Mouse (Mus musculus) liver, adult (tissue): ENCODE results near the gene Eda.
"Not testable (repeated sequence)": the region's sequence is repeated elsewhere in the genome, so short reads cannot be mapped to it uniquely, and the experiment has no call there.

Experiments used
- GATA4 ChIP-seq: IDR thresholded peaks from 2 replicates; pipeline ENCODE4 v1.6.1; 2014; ENCODE audit warnings: mild to moderate bottlenecking, low read length; ENCODE audit not compliant: insufficient replicate concordance

Gene Eda

GRCm38 (mm10) chrX:100356974-100357373 is 381.6 kb downstream of the Eda start:
- TF ChIP-seq GATA4 = no peak

DNA sequence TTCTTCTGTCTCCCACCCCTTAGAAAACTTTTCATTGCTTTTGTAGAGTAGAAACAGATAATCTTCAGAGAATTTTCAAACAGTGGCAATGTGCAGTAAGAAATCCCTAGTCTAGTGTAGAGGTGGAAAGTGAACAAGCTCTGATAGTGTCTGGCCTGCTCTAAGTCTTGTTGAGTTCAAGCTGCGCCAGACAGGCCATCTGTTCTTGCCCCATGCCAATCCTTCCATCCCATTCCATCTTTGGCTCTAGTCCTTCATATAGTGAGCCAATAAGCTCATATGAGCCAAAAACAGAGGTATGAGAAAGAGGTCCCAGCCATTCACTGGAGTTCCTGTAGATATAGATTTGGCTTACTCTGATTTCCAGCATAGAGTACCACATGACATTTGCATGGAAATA is 414.5 kb downstream of the Eda start:
- no peak for TF ChIP-seq GATA4

- TF ChIP-seq GATA4 = no peak
Measured at GRCm38 (mm10) chrX:100392304-100392703, 416.9 kb downstream of the Eda start.

GRCm38 (mm10) chrX:100394223-100394861 is 418.9 kb downstream of the Eda start:
- no peak for TF ChIP-seq GATA4

GRCm38 (mm10) chrX:100395026-100395425 is 419.6 kb downstream of the Eda start:
- TF ChIP-seq GATA4 = no peak

DNA sequence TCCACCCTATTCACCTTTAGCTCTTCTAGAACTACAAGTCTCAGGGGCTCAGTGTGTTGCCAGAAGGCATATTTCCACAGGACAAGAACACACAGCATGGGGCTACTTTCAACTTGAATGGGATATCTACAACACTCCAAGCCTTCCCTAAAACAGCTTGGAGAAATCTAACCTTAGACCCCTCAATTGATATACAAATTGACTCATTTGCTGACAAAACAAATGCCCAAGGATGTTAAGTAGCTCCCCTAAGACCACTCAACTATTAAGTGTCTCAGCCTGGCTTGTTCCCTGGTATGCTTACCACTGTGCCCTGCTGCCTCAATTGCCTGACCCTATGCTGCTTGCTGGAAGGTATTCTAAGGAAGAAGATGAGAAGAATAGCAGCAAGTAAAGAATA is 425.5 kb downstream of the Eda start:
- TF ChIP-seq GATA4 = no peak

DNA sequence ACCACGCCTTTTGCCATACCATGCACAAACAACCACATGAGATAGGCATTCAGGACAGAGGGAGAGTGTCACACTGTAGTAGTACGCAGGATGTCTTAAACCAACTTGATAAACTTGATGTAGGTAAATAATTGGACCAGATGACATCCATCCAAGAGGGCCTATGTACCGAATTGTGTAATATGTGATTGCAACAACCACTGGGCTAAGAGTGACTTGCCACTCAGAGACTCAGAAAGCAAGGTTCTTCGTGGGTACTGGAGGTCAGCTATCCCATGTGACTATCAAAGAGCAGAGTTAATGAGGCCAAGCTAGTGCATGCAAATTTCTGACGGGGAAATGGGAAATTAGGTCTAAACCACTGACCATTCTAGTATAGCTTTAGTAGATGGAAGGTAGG is 426.3 kb downstream of the Eda start:
- TF ChIP-seq GATA4 = no peak

DNA sequence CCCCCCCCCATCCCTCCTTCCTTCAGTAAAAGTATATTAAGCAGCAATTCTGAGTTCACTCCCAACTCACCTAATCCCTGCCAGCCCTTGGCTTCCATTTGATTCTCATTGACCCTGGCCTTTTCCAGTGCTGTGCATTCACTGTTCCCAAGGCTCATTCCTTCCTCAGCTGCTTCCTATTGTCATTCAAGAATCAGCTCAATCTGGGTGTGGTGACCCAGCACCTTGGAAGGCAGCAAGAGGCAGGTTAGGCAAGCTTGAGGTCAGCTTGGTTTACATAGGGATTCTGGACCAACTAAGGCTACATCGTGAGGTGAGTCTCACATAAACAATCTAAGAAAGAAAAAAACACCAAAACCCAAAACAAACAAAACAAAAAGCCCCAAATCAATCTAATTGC is 433.8 kb downstream of the Eda start:
- TF ChIP-seq GATA4 = no peak

- TF ChIP-seq GATA4 = no peak
Measured at GRCm38 (mm10) chrX:100428693-100429092, 453.3 kb downstream of the Eda start, which contains the start of gene Otud6a. Gene Otud6a (plus strand): TSS chrX:100429013.

- TF ChIP-seq GATA4 = no peak
Measured at GRCm38 (mm10) chrX:100432311-100432710, 456.9 kb downstream of the Eda start.

DNA sequence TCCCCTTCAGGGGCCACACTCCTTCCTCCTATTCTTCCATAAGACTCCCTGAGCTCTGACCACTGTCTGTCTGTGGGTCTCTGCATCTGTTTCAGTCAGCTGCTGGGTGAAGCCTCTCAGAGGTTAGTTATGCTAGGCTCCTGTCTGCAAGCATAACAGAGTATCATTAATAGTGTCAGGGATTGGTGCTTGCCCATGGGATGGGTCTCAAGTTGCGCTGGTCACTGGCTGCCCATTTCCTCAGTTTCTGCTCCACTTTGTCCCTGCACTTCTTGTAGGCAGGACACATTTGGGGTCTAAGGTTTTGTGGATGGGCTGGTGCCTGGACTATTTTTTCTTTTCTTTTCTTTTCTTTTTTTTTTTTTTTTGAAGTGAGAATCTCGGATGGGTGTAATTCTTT is 467.2 kb downstream of the Eda start, which contains the start of gene Awat2:
Gene Awat2, minus strand, starts transcription at position 101 of the 400 bp plus-strand sequence.
- TF ChIP-seq GATA4 = not testable (repeated sequence)

- no peak for TF ChIP-seq GATA4
Measured at GRCm38 (mm10) chrX:100443532-100443931, 468.1 kb downstream of the Eda start.
